Mouse (Mus musculus) heart, adult 2 months (tissue): Measurements from ENCODE around the gene Actr5. TPM values are rescaled to one million over a fixed set of nuclear protein-coding genes. Genes with fewer than 3 reads are reported as not detected.

Experiments
- DNase-seq, 2 experiments: peaks; one replicate each; pipeline ENCODE4 v3.0.0; 2021
- H3K27ac ChIP-seq: fragments of 200-600 bp; 2 replicates; pipeline ENCODE4 v1.8.1; 2022
- H3K27me3 ChIP-seq: fragments of 200-500 bp; 2 replicates; pipeline ENCODE4 v1.6.1; 2012; ENCODE audit warnings: mild to moderate bottlenecking, low read length, inconsistent platforms, mixed read lengths; ENCODE audit not compliant: control insufficient read depth, insufficient read depth
- H3K36me3 ChIP-seq: fragments of 200-500 bp; 2 replicates; pipeline ENCODE4 v1.6.1; 2012; ENCODE audit warnings: low read length, inconsistent platforms; ENCODE audit not compliant: control insufficient read depth, insufficient read depth
- H3K4me1 ChIP-seq: fragments of 200-500 bp; 2 replicates; pipeline ENCODE4 v1.6.1; 2011; ENCODE audit warnings: low read length; ENCODE audit not compliant: control insufficient read depth, insufficient read depth
- H3K4me3 ChIP-seq: fragments of 200-600 bp; 2 replicates; pipeline ENCODE4 v1.8.1; 2022
- H3K79me2 ChIP-seq: fragments of 200-500 bp; replicated peaks from 2 replicates; pipeline ENCODE4 v1.6.1; 2012; ENCODE audit warnings: mild to moderate bottlenecking, inconsistent platforms, low read length, moderate library complexity, mixed read lengths; ENCODE audit not compliant: control insufficient read depth, insufficient read depth
- H3K9ac ChIP-seq: fragments of 200-500 bp; 2 replicates; pipeline ENCODE4 v1.6.1; 2012; ENCODE audit warnings: low read depth, mild to moderate bottlenecking, control low read depth, inconsistent platforms, low read length, mixed read lengths
- CTCF ChIP-seq: fragments of 200-600 bp; IDR thresholded peaks from 2 replicates; pipeline ENCODE4 v1.8.1; 2022; ENCODE audit warnings: antibody characterized with exemption, mild to moderate bottlenecking, moderate library complexity
- EP300 ChIP-seq: fragments of 200-500 bp; IDR thresholded peaks from 2 replicates; pipeline ENCODE4 v1.6.1; 2011; ENCODE audit warnings: low read depth, low read length, control low read depth; ENCODE audit not compliant: insufficient read depth
- POLR2A ChIP-seq: fragments of 200-500 bp; IDR thresholded peaks from 2 replicates; pipeline ENCODE4 v1.6.1; 2011; ENCODE audit warnings: mild to moderate bottlenecking, low read depth, low read length, control low read depth; ENCODE audit not compliant: insufficient read depth
- WGBS: fragments of 180-500 bp; shearing (Covaris S2); methylation state at CpG from one replicate; pipeline ENCODE4 v1.1.7; 2018; 5-methylcytosine and 5-hydroxymethylcytosine counted together
- intact Hi-C: fragments of 180-260 bp; cut with DNase I; formaldehyde crosslinking; loops from one replicate; pipeline ENCODE4 v1.15.1; 2025
- polyA plus RNA-seq: library from polyadenylated mRNA; depleted of rRNA; stranded (reverse); fragments of >200 nt; gene quantifications from 2 replicates; pipeline ENCODE4 v1.2.3, GENCODE M21; 2012
- total RNA-seq, 2 experiments: library from RNA; stranded (reverse); gene quantifications; 2 replicates each; pipeline ENCODE4 v1.2.3; 2021

Actr5 gene
- total and polyA plus RNA-seq, 3 experiments, result 3.5 to 6.4 (median 4.8) TPM

DNA sequence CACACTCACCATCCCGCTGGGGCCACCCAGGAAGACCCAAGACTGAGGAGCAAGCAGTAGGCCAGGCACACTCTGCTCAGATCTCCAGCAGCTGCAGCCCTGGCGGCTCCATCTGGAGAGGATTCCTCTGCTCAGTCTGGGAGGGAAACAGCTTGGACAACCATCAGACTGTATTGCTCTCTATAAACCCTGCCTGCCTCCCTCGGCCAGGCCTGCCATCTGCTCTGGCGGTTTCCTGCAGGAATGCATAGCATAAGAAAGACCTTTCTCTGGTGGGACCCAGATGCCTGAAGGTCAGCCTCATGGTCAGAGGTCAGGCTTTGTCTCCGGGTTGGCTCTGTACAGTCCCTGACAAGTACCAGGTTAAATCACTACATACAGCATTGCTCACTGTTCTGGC, 33.4 kb upstream of the Actr5 start:
- 44% methylated on average over 5 of the region's 5 CpGs for WGBS
- no peak for DNase-seq
- H3K4me1 ChIP-seq, result no peaks in the 10 kb centered on the region
- no peaks in the 10 kb centered on the region for H3K79me2 ChIP-seq
- no peak for TF ChIP-seq POLR2A
- TF ChIP-seq EP300, result no peak
- TF ChIP-seq CTCF, result no peak
- H3K4me3 ChIP-seq, result no peak overlapping the region
- H3K27ac ChIP-seq, result no peak overlapping the region
- H3K36me3 ChIP-seq, result no peaks in the 10 kb centered on the region
- H3K27me3 ChIP-seq, result peaks cover 1% of the 10 kb centered on the region
- H3K9ac ChIP-seq, result no peak overlapping the region
- intact Hi-C loops, result no loop called here

GRCm38 (mm10) chr2:158593371-158593770, 31.3 kb upstream of the Actr5 start:
- Histone ChIP-seq H3K4me1 (no peaks in the 10 kb centered on the region), H3K4me3 (no peak overlapping the region), H3K27me3 (peaks cover 1% of the 10 kb centered on the region), H3K9ac (no peak overlapping the region), H3K36me3 (no peaks in the 10 kb centered on the region), H3K79me2 (no peaks in the 10 kb centered on the region), H3K27ac (no peak overlapping the region)
- 70% methylated on average over 4 of the region's 4 CpGs for WGBS
- no peak for DNase-seq
- TF ChIP-seq EP300 (no peak), CTCF (no peak), POLR2A (no peak)
- intact Hi-C loops, result no loop called here

GRCm38 (mm10) chr2:158595103-158595502, 29.6 kb upstream of the Actr5 start:
- Histone ChIP-seq H3K4me3 (no peak overlapping the region), H3K79me2 (no peaks in the 10 kb centered on the region), H3K4me1 (no peaks in the 10 kb centered on the region), H3K9ac (no peak overlapping the region), H3K27ac (no peak overlapping the region), H3K27me3 (peaks cover 1% of the 10 kb centered on the region), H3K36me3 (no peaks in the 10 kb centered on the region)
- 3% methylated on average over 12 of the region's 12 CpGs for WGBS
- TF ChIP-seq POLR2A, result no peak
- no peak for TF ChIP-seq CTCF
- no peak for TF ChIP-seq EP300
- DNase-seq, result no peak
- intact Hi-C loops, result no loop called here

DNA sequence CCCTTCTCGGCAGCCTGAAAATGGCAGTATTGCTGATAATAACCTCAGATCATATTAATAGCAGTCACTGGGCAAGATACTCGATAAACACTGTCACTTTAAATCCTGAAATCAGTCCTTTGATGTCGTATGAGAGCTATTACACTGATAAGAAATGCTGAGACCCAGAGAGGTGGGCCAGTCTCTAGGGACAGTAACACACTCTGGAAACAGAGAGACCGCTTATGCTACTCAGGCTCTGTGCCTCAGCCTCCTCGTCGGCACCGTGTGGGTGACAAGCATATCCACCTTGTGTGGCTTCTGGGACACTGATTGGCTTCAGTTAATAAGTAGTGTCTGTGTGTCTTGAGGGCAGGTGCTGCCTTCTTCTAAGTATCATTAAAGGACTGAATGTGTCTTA, 29.1 kb upstream of the Actr5 start:
- no peaks in the 10 kb centered on the region for H3K4me1 ChIP-seq
- no peak for TF ChIP-seq CTCF
- H3K79me2 ChIP-seq, result no peaks in the 10 kb centered on the region
- H3K36me3 ChIP-seq, result no peaks in the 10 kb centered on the region
- intact Hi-C loops, result no loop called here
- DNase-seq, result no peak
- no peak overlapping the region for H3K9ac ChIP-seq
- no peak overlapping the region for H3K4me3 ChIP-seq
- WGBS, result 27% methylated on average over 7 of the region's 7 CpGs
- H3K27me3 ChIP-seq, result peaks cover 1% of the 10 kb centered on the region
- no peak overlapping the region for H3K27ac ChIP-seq

GRCm38 (mm10) chr2:158596803-158597202, 27.9 kb upstream of the Actr5 start:
- Histone ChIP-seq H3K36me3 (no peaks in the 10 kb centered on the region), H3K4me3 (no peak overlapping the region), H3K4me1 (no peaks in the 10 kb centered on the region), H3K27ac (no peak overlapping the region), H3K9ac (no peak overlapping the region), H3K79me2 (no peaks in the 10 kb centered on the region), H3K27me3 (peaks cover 1% of the 10 kb centered on the region)
- intact Hi-C loops, result no loop called here
- DNase-seq, result no peak
- TF ChIP-seq EP300 (no peak), POLR2A (no peak), CTCF (no peak)
- WGBS, result 55% methylated on average over 1 of the region's 1 CpGs

DNA sequence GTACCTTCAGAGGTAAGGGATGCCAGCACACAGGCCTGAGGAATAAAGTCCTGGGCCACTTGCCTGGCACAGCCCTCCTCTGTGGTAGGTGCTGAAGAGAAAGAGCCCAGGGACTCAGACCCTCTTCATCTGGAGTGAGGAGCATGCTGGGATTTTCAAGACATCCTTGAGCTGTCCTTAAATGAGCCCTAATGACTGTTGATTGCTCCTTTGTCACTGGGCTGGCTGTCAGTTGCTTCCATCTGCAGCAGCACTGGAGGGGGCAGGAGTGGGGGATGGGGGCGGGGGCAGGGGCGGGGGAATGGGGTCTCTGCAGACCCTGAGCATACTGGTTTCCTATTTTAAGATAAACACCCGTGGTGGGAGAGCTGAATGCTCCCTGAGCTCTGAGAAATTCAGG, 24.2 kb upstream of the Actr5 start:
- Histone ChIP-seq H3K4me1 (no peaks in the 10 kb centered on the region), H3K36me3 (no peaks in the 10 kb centered on the region), H3K9ac (no peak overlapping the region), H3K27me3 (peaks cover 1% of the 10 kb centered on the region), H3K4me3 (no peak overlapping the region), H3K27ac (no peak overlapping the region), H3K79me2 (no peaks in the 10 kb centered on the region)
- intact Hi-C loops, result no loop called here
- WGBS, result 14% methylated on average over 3 of the region's 3 CpGs
- DNase-seq, result no peak
- TF ChIP-seq EP300 (no peak), CTCF (no peak), POLR2A (no peak)
